Mouse (Mus musculus) thymus, postnatal 10 days (tissue): ENCODE data around the gene Vmn2r77.
"Not testable (repeated sequence)": the region's sequence is repeated elsewhere in the genome, so short reads cannot be mapped to it uniquely, and the experiment has no call there.

Experiments used
- DNase-seq, 2 experiments: peaks; one replicate each; pipeline ENCODE4 v3.0.0; 2021; ENCODE audit warnings: low spot score in 2 of 2

Vmn2r77 gene

DNA sequence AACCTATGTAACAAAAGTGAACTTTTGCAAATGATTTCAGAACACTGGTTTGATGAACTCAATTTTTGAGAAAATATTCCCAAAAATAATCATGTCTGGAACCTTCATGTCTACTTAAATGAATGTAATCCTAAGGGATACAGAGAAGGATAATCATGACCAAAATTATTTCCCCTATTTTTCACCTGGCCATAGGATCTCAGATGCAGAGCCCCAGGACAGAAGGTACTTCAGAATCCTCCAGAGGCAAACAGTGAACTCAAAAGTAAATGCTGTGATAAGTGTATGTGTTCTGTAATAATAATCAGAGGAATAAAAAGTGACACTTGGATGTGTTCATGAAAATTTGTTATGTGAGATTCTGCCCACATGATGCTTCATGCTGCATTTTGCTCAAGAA lies at the start of gene Vmn2r77:
Gene Vmn2r77 (plus strand): TSS at position 301 of the 400 bp plus-strand sequence.
- DNase-seq, result no peak

DNA sequence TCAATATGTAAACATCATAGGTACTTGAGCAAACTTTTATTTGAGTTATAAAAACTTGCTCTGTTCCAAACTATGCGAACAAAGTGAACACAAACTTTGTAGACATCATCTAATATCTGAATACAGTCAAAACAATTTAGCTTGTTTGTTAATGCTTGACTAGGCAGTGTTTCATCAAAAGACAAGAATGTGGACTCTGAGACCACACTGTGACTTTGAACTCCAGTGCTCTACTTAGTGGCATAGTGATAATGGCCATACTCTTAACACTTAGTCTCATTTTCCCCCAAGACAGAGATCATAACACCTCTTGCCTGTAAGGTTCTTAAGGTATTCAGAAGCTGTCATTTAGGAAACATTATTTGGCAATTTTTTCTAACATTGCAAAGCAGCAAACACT lies 34.1 kb upstream of the Vmn2r77 start:
- no peak for DNase-seq

DNA sequence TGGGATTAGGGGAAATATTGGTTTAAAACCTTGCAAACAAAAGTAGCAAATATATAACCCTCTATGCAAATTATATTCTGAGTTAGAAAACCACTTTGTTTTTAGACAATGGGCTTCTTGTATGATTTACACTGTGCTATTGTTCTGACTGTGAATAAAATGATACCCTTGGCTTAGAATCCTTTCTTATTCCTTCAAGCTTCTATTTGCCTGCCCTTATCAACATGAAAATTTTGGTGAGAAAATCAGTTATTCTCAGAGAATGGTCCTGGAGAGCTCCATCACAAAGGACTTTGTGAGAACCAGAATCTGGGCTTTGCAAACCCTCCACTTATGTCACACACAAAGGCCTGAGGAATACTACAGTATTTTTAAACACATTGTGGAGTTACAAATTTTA lies 30.2 kb upstream of the Vmn2r77 start:
- no peak for DNase-seq

DNA sequence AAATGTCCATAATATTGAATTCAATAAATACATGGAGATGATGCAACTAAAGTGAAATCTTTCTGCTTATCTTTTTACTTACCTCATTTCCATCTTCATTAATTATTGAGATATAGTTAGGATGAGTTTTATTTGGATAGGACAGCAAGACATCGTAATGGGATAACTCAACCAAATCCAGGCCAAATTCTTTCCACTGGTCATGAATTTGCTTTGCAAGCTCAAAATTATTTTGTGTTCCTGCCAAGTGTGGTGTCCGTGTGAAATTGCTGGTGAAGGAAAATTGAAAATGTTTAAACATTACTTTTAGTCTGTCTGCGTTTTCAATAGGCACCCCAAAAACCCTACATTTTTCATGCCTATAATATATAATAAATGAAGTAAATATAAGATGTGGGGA lies 23.2 kb upstream of the Vmn2r77 start:
- no peak for DNase-seq

DNA sequence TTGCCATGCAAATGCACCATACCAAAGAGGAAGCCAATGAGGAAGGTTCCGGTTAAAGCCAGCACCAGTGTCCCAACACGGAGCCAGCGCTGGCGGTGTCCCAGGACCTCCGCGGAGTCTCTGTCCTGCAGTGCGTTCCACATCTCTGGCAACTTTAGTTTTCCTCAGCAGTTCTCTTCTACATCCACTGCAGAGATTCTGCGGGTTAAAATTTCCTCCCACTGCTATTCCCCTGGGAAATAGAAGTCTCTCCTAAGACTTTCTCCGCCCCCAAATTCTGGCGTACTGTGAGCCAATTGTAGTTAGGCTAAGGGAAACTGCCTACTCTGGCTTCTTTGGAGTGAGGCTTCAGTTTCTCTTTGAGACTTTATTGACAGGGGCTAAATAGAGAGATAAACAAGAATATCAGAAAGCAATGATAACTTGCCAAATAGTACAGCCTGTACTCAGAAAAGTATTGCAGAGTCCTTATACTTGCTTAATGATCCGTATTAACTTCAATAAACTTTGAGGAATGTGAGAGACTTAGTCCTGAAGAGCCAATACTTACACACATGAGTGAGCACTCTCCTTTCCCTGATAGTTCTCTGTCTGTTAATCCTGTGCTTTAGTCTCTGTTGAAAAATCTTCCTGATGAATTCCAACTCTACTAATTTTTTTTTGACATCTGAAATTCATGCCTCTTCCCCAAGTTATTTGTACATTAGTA lies 19.1 kb upstream of the Vmn2r77 start, which contains the start of gene Folh1:
Gene Folh1 (minus strand): TSS at position 327 of the 709 bp plus-strand sequence.
- no peak for DNase-seq

DNA sequence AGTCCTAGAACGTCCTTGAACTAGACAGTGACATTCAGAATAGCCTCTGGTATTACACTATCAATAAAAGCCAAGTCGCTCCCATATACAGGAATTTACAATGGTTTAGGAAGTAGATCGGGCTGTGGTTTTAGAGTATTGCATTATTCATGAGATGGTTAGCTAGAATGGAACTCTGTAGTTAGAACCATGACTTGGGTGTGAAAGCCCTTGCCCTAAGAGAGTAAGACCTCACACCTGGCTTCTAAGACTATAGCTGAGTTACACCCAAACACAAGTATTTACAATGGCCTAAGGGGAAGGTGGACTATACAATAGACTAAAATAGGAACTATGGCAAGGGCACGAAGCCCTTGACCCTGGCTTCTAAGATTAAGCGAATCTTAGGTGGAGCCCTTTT lies 20.4 kb downstream of the Vmn2r77 start:
- DNase-seq, result not testable (repeated sequence)

DNA sequence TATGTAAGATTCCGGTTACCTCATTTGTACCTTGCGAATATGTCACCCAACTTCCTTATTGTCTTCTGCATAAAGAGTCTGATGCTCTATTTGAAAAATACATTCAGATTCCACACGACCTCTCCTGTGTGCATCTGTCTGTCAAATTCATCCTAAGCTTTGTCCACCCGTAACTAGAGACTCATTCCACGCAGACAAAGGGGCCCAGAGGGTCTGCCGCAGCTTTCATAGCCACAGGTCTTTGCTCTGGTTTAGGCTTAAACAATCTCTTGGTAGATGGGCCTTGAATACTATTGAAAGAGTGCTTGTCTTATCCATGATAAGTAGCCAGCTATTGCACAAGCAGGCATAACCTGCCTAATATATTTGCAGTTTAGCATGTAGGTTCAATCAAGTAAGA lies 20.9 kb downstream of the Vmn2r77 start:
- not testable (repeated sequence) for DNase-seq

DNA sequence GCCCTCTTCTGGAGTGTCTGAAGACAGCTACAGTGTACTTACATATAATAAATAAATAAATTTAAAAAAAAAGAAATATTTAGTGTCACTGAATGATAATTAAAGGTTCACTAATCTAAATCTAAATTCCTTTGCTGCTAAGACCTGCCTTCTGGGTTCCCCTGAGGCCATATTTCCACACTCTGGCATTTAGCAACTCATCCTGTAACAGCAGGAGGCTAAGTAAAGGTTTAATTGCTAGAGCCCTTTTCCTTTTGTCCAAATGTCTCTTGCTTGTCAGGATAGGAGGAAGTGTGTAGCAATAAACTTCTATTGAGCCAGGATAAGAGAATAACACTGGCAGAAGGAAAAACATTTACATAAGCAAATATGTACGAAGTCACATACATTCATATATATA lies 21.6 kb downstream of the Vmn2r77 start:
- DNase-seq, result no peak
